Mouse (Mus musculus): ENCODE data around the gene Elf2.

- TF ChIP-seq POLR2A (IDR thresholded peaks at IDR 0.05; ENCODE audit: borderline replicate concordance, extremely low read depth, low read depth, low read length): no peak
- no peak for TF ChIP-seq CTCF (IDR thresholded peaks at IDR 0.05; ENCODE audit: insufficient read depth, low read length)
Observed at GRCm38 (mm10) chr3:51230886-51231285, 109.6 kb downstream of the Elf2 start.
